Mouse (Mus musculus): ENCODE data around the gene Fstl1.

Gene Fstl1

DNA sequence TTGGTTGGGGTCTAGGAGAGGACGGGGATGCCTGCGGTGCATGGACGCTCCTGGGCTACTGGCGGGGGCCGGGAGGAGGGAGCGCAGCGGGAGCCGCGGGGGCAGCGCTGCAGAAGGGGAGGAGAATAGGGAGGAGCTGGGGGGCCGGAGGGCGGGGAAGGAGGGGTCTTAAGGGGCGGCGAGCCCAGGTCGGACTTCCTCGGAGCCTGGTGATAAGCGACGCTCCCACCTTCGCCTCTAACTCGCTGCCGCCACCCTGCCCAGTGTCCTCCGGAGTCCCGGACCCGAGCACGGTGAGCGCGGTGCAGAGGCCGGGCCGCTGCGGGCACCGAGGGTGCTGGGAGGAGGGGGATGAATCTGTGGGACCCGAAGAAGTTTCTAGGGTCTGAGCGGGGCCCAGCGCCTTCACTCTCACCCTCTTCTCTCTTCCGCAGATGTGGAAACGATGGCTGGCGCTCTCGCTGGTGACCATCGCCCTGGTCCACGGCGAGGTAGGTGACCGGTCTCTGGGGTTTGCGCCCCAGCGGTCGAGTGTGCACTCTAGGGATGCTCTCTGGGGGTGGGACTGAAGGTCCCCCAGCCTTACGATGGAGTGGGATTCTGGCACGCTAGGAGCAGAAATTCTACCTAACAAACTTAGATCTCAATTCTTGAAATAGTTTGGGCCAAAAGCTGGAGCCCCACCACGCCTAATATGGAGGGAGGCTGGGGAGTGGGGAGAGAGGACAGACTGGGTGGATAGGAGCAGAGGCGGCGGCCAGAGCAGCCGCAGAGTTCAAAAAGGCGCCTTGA is at the start of gene Fstl1:
Fstl1 (plus strand) TSS at position 14 of the 792 bp plus-strand sequence.
- peak; percentile 68 for ATAC-seq (ENCODE audit: low TSS enrichment)

DNA sequence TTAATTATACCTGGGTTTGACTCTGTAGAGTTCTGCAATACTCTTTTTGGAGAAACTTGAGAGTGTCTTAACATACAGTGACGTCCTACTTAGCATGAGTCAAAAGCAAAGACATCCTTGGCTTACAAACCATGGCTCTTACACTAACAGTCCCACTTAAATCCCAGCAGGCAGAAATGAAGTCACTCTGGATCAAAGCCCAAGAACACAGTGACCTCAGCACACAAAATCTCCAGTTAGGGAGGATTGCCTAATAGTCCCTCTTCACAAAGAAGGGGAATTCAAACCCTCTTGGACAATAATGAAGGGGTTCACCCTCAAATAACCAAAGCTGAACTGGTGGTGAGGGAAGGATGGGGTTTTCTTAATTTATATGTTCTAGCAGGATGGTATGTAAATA is 48.0 kb upstream of the Fstl1 start:
- ATAC-seq (ENCODE audit: low TSS enrichment): no peak

DNA sequence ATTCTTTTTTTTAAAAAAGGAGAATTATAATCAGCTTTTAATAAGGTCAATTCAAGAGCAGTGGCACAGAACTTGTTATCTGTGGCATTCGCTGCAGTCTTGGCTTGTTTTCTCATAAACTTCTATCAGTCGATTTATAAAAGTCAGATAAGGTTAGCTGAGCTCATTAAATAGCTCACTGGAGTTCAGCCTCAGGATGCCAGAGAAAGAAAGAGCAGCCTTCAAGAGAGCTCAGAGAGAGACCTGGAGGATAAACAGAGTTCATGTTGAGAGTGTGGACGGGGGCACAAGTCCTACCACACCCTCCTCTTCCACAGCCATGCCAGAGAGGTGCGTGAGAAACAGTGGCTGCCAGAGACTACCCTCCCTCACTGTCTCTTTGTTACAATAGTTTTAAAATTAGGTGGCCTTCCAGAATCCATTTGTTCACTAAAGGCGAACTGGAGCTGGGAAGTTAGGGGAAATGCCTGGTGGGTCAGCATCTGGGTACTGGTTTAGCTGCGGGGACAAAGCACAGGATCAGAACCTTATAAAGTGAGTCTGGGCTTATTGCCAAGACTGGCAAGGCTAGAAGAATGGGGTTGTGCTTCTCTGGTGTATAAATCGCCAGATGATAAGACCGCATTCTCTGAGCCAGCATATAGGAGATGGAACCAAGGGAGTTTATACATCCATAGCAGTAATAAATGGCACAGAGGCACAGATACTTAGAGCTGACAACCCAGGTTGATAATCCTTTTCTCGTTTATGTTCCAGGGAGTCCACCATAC is 47.1 kb upstream of the Fstl1 start:
- no peak for ATAC-seq (ENCODE audit: low TSS enrichment)

DNA sequence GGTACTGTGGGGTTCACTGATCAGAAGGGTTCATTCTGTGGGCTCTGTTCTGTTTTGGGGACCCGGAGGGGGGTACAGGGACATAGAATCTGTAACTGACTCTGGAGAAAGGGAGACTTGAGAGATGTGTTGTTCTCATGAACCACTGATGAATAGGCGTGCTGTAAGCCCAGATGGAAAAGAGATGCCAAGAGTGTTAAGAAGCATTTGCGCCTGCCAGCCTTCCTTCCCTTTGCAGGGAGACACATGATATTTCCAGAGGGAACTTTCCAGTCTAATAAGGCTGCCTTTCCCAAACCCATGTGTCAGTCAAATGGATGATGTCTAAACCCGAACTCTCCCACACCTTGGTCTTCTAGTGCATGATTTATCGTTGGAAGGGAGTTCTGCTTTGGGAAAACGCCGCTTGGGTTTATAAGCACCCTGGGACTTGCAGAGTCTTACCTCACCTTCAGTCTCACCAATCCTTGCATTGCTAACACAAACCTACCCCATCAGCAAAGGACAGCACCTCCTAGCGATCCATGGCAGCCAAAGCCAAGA is 46.3 kb upstream of the Fstl1 start:
- peak; percentile 27; the same call in 1 of the 2 replicates for ATAC-seq (ENCODE audit: low TSS enrichment)

DNA sequence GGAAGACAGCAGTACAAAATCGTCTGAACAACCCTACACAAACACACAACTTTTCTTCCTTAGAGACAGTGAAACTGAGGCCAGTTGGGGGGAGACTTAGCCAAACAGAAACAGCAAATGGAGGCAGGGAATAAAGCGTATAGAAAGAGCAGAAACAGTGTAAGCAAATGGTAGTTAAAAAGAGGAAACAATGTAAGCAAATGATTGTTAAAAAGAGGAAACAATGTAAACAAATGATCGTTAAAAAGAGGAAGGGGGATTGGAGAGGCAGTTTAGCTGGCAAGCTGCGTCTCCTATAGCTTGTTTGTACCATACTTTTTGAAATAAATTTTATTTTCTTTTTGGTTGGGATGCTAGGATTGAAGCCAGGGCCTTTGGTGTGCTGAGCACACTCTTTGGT is 45.2 kb upstream of the Fstl1 start:
- ATAC-seq (ENCODE audit: low TSS enrichment): no peak

DNA sequence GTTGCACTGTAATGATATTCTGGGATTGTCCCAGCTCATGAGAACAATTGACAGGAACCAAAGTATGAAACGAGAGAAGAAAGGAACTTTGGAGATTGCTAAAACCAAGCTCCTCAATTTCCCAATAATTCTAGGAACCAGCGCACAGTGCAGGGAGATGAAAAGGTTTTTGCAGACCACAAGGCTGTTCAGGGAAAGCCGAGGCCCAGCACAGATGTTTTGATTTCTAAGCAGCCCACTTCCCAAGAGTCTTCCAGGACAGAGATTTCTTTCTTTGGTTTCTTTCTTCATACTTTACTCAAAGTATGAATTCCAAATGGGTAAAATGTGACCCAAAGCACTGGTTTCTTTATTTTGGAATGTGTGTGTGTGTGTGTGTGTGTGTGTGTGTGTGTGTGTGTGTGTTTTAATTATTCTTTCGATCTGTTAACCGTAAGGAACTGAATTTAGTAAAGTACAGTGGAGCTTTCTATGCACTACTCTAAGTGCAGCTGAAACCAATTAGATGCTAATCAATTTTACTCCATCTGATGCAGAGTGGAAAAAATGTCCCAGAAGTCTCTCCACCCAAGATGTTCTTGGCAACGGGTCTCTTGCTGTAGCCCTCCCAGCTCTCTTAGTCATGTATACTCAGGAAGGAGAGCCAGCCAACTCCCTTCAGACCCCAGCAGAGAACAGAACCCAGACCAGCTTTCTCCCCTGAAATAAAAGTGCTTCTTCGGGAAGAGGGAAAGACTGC is 44.5 kb upstream of the Fstl1 start:
- ATAC-seq (ENCODE audit: low TSS enrichment): no peak

DNA sequence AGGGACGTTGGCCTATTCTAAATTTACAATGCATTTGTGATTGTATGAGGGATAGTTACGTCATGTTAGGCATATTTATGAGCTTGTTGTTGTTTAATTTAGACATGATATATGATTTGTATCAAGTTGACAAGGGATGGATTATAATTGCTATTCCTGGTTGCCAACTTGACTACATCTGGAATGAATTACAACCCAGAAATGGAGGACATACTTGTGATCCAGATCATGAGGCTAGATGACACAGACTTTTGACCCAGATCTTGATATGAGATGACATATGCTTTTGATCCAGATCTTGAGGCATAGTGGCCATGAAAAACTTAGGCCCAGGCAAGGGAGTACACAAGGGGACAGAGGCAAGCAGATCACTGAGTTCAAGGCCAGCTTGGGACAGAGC is 36.6 kb upstream of the Fstl1 start:
- no peak for ATAC-seq (ENCODE audit: low TSS enrichment)

DNA sequence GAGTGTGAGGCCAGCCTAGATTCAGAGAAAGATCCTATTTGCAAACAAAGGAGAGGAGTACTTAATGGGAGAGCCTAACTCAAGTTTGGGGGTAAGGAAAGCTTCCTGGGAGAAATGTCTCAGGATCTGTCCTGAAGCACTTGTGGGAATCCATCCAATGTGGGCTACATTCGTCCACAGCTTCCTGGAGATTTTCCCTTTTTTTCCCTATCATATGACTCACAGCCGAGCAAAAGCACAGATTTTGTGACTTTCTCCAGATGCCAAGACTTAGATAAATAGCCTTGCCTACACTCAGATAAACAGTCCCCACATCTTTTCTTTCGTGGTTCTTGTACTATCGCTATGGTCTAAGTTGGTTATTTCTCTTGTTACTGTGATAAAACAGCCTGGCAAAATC is 34.4 kb upstream of the Fstl1 start:
- ATAC-seq (ENCODE audit: low TSS enrichment): peak; percentile 84

DNA sequence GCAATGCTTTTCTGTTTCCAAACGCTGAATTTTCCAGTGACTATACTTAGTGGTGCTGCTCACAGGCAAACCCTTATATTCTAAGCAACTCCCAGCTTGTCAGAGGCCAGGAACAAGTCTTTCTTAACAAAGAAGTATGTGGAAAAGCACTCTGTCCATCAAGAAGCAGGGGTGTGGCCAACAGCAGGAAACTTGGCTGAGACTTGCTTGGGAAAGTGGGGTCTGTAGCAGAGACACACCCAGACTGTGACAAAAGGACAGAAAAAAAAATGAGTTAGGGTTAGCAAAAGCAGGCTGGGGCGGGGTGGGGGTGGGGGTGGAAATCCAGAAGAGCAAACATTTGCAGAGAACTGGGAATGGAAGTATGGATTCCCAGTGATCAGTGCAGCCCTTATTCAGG is 23.8 kb upstream of the Fstl1 start:
- ATAC-seq (ENCODE audit: low TSS enrichment): no peak

DNA sequence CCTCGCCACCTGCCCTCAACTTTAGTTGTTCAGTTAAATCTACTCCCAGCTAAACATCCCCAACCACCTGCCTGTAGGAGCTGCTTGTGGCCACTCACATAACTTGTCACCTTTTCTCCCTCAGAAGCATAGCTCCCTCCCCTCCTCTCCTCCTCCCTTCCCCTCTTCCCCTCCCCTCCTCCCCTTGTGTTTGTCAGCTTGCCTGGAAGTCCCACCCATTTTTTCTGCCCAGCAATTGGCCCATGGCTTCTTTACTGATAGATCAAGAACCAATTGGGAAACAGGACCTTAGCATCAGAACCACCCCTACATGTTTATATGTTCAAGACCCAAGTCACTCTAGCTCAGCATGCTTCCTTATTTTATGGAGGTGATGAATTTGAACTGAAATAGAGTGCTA is 22.9 kb upstream of the Fstl1 start:
- ATAC-seq (ENCODE audit: low TSS enrichment): no peak

DNA sequence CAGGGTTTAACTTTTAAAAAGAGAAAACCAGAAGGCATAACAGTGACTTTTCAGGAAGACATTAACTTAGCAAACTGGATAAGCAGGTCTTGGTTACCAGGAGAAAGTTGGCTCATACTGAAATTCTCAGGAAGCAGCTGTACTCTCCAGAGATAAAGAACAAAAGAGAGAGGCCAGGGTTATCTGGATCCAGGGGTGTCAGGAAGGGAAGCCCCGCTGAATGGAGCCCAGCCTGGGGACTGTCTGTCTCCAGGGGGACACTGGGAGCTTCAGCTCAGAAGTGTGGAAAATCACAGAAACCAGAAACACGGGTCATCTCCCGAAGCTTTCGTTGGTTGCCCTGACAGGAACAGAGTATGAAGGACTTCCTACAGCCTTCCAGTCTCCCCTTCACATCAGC is 22.2 kb upstream of the Fstl1 start:
- ATAC-seq (ENCODE audit: low TSS enrichment): no peak

DNA sequence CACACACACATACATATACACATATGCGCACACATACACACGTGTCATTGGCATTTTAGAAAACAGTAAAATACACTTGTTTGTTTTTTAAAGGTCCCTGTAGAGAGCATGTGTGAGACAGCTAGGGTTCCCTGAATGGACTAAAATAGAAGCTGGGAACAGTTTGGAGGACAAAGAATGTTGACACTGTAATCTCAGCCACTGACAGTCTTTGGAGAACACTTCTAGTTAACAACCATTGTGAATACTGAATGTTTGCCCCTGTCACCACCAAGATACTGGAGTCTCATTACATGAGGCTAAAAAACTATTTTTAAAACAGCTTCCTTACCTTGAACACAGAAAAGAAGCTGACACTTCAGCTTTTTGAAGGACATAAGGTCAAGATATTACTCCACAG is 19.4 kb upstream of the Fstl1 start:
- ATAC-seq (ENCODE audit: low TSS enrichment): no peak

DNA sequence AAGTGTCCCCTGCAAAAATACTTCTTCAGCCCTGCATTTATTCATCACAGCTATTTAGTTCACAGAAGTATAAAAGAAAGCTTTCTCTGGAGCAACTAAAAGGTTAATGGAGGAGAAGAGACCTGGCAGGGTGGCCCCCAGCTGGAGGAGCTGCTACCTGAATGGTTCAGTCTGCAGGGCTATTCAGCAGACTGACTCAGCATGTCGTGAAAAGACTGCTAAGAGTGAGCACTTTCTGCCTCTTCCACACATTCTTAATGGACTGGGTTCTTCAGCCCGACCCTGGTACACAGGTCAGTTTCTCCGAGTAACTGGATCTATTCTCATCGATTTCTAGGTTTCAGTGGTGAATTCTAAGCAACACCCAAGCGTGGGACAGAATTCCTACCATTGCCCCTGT is 12.9 kb upstream of the Fstl1 start:
- no peak for ATAC-seq (ENCODE audit: low TSS enrichment)

DNA sequence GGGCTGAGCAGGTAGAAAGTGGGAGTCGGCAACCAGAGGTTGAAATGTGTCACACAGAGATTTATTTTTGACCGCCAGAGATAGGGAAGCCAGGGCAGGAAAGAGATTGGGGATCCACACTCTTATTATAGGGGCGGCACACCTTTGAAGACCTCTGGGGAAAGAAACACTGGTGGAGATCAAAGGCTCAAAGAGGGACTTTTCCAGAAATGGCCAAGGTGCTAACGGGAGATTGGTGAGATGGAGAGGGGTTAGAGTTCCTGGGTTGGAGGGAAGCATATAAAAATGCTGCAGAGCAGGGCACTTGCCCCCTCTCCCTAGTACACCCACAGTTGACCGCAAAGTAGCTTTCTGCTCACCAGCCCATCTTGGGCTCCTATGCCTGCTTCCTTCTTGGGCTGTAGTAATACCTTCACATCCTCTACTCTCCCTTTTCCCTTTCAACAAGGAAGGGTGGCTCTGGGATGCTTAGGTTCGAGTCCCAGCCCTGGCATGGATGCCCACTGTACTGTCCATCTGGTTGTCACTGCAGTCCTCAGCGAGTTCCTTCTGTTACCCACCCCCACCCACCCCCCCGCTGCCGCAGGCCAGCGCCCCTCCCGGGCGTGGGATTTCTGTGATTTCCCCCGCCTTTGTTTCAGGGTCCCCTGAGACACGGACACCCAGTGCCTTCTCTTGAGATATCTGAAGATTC is 360 bp upstream of the Fstl1 start:
- ATAC-seq (ENCODE audit: low TSS enrichment): 0 out of 2 replicates have a peak, but pooled peaks have one; percentile 14

DNA sequence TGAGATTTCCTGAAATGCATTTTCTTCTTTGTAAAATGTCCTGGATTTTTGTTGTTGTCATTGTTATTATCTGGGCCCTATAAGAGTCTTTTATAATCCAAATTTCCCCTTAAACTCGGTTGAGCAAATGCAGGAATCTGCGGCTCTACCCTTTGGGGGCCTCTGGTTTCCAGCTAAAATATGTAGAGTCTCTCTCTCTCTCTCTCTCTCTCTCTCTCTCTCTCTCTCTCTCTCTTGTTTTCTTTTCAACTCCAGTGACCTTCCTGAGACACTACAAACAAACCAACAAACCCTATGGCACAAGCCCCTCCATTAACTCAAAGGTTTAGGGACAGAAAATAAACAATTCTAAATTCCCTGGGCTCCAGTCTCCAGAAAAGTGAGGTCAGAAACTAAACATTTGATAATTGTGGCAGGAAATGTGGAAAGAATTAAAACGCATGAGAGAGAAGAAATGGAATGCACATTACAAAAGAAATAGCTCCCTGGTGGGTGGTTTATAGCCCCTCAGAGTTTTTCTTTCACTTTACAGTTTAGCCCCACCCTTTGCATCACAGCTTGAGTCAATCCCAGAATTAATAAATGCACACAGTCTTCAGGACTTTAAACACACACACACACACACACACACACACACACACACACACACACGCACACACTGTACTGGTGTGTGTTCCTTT is 1.3 kb downstream of the Fstl1 start:
- ATAC-seq (ENCODE audit: low TSS enrichment): no peak

DNA sequence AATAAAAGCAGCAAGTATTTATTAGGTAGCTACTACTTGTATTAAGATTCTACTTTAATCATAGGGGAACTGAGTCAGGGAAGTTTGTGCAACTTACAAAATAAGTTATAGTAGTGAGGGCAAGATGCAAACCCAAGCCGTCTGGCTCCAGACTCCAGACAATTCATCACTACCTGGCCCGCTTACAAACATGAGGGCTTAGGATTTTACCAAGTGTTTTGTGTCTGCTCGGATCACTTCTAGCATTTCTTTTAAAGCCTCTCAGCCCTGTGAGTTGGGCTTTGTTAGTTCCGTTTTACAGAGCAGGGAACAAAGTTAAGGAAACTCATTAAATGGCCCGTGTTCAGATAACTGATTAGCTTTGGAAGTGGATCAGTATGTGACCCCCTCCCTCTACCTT is 1.9 kb downstream of the Fstl1 start:
- ATAC-seq (ENCODE audit: low TSS enrichment): no peak

DNA sequence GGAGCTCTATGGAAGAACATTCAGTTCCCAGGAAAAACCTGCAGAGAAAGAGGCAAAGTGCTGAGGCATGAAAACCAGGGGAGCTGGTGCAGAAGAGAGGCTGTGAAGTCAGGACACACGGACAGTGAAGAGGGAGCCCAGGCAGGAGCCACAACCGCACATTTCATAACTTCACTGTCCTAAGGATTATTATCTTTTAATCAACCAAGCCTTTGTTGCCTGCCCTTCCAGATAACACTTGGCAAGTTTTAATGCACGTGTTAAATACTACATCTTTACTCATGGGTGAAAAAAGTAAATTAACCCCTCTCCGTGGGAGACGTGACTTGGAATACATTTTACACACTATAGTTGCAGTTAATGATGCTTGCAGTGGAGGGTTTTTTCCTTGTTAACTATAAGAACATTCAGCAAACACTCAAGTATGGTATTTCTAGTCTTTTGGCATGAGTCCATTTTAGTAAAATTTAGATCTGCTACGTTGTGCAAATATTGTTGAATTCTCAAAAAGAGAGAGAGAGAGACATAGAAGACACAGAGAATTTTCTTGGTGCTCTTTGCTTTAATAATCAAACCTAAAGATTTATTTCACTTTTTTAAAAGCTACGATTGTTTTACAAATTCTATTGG is 3.1 kb downstream of the Fstl1 start:
- ATAC-seq (ENCODE audit: low TSS enrichment): no peak

DNA sequence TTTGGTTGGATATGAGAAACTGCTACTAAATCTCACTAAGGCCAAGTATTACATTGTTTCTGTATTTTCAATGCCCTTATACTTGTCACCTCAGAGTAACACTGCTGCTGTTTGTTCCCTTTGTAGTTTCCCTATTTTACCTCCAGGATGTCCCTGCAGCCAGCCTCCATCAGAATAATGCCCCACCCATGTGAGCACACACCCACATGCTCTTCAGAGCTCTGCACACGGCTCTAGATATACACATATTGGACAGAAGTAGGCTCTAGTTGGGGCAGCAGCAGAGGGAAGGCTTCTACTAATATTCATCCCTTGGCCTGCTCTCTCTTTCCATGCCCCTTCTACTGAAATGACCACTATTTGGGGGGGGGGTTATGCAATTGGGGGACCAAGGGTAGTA is 3.7 kb downstream of the Fstl1 start:
- peak; percentile 41; the same call in 1 of the 2 replicates for ATAC-seq (ENCODE audit: low TSS enrichment)

DNA sequence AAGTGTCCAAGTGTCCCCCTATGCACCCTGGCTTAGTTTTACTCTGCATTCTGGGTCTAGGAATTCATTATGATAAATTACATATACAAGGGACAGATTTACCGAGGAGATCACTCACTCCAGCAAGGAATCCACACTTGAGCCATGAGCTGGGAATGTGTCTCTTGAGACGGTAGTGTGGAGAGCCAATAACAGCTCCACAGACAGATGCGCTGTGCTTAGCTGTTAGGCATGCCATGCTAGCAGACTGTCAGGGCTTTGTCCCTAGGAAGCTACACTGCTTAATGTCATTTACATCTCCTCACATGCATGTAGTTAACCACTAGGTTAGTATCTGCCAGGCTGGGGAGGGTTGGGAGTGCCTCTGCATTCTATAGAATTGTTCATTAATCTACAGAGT is 4.2 kb downstream of the Fstl1 start:
- ATAC-seq (ENCODE audit: low TSS enrichment): peak; percentile 53

DNA sequence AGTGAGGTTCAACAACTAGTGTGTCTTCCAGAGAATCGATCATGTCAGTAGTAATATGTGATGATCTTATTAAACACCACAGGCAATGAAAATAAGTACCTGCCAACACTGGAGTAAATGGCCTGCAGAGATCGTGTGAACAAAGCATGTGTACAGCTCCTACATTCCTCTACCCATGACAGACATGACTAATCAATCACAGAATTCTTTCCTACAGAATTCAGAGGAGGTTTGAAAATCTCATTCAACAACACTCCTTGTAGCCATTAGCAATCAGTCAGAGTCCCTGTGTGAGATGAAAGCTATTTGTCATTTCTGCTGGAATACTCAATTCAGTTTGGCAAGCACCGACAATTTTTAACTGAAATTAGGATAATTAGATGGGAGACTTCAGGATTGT is 7.9 kb downstream of the Fstl1 start:
- no peak for ATAC-seq (ENCODE audit: low TSS enrichment)
